Mouse (Mus musculus): ENCODE measurements around the gene Camk1d. TPM values are rescaled to one million over a fixed set of nuclear protein-coding genes. Genes with fewer than 3 reads are reported as not detected.

Gene Camk1d
- polyA plus RNA-seq, 1 experiment: 0.28 TPM

DNA sequence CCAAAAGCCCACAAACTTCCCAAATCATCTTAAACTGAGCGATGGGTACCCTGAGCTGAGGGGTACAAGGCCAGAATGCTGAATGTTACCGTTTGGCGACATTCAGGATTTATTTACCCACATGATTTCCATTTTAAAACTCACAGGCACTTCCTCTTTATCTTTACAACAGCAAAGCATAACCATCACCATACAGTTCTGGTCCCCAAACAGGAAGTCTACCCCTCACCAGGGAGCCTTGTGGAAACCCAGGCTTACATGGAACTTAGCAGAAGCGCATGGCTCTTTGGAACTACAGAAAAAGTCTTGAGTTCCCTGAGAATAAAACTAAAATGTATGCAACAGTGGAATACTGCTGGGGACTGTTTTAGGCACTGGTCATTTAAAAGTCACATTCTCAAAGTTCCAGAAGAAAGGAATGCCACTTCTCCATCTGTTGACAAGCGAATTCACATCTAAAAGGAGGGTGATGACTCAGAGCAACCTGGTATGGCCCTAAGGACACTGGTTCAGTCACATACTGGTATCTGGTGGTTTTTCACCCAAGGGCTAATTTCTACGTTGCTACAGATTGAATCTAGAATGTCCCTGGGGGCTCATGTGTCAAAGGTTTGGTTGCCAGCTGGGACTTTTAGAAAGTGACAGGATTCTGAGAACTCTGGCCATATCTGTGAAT, 121.7 kb downstream of the Camk1d start:
- no peaks in the 10 kb centered on the region for H3K36me3 ChIP-seq (replicated peaks; ENCODE audit: low read length)
- no peak for TF ChIP-seq FLI1 (IDR thresholded peaks at IDR 0.05; ENCODE audit: low read length)
- no peak for TF ChIP-seq GATA1 (IDR thresholded peaks at IDR 0.05; ENCODE audit: borderline replicate concordance, low read length)
- peaks cover 17% of the 10 kb centered on the region for H3K4me1 ChIP-seq
- peaks cover 5% of the 10 kb centered on the region for H3K27me3 ChIP-seq (replicated peaks)
- no peak overlapping the region for H3K4me3 ChIP-seq (replicated peaks)
- H3K9me3 ChIP-seq: no peaks in the 10 kb centered on the region

DNA sequence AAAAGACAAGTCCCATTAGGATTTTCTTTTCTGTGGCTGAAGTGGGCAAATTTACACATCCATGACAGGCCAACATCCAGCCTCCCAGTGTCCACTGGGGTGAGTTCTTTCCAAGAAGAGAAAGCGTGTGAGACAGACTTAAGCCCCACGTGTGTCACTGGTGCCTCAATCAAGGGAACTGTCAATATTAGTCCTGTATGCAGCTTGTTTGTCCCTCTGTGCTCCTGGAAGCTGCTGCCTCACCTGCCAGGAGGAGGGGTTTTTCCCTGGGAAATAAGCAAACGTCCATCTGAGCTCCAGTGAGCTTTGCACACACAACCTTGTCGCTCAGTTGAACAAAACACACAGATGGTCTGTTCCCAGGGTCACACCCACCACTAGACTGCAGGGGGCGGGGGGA, 124.2 kb downstream of the Camk1d start:
- H3K4me1 ChIP-seq: peaks cover 5% of the 10 kb centered on the region; the same call in 1 of the 2 replicates
- H3K9me3 ChIP-seq: no peaks in the 10 kb centered on the region
- H3K4me3 ChIP-seq (replicated peaks): no peak overlapping the region
- no peaks in the 10 kb centered on the region for H3K36me3 ChIP-seq (replicated peaks; ENCODE audit: low read length)
- H3K27me3 ChIP-seq (replicated peaks): peaks cover 5% of the 10 kb centered on the region
- TF ChIP-seq FLI1 (IDR thresholded peaks at IDR 0.05; ENCODE audit: low read length): no peak
- TF ChIP-seq GATA1 (IDR thresholded peaks at IDR 0.05; ENCODE audit: borderline replicate concordance, low read length): no peak

GRCm38 (mm10) chr2:5589163-5589562, 125.2 kb downstream of the Camk1d start:
- Histone ChIP-seq H3K36me3 (replicated peaks; ENCODE audit: low read length) (no peaks in the 10 kb centered on the region), H3K27me3 (replicated peaks) (peaks cover 5% of the 10 kb centered on the region), H3K9me3 (no peaks in the 10 kb centered on the region), H3K4me1 (peaks cover 5% of the 10 kb centered on the region; the same call in 1 of the 2 replicates), H3K4me3 (replicated peaks) (no peak overlapping the region)
- TF ChIP-seq GATA1 (IDR thresholded peaks at IDR 0.05; ENCODE audit: borderline replicate concordance, low read length): no peak
- no peak for TF ChIP-seq FLI1 (IDR thresholded peaks at IDR 0.05; ENCODE audit: low read length)

DNA sequence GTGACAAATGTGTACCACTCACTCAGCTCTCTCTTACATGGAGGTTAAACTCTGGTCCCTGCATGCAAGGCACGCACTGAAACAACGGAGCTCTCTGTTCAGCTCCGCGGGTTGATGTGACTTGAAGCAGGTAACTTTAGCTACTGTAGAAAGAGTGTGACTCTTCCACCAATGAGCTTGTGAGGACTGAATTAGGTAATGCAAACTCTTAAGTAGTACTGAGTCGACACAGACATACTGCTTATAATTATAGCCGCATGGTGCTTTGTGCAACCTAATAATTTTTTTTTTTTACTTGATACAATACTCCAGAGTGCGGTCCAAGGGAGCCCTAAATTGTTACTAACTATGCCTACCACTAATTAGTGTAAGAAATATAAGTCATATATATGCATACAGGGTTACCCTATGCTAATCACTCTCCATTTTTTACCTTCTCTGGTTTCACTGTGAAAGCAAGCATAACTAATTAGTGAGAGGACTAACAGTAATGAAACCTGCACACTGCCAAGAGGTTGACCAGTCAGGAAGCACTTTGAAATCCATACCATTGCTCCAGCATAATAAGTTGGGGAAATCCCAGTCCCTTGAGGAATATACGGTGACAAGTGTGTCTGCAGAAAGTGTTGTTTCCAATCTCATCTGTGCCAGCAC, 125.9 kb downstream of the Camk1d start:
- TF ChIP-seq FLI1 (IDR thresholded peaks at IDR 0.05; ENCODE audit: low read length) (no peak), GATA1 (IDR thresholded peaks at IDR 0.05; ENCODE audit: borderline replicate concordance, low read length) (no peak)
- Histone ChIP-seq H3K27me3 (replicated peaks) (peaks cover 5% of the 10 kb centered on the region), H3K4me3 (replicated peaks) (no peak overlapping the region), H3K4me1 (peaks cover 5% of the 10 kb centered on the region; the same call in 1 of the 2 replicates), H3K9me3 (no peaks in the 10 kb centered on the region), H3K36me3 (replicated peaks; ENCODE audit: low read length) (no peaks in the 10 kb centered on the region)

GRCm38 (mm10) chr2:5584318-5585027, 129.8 kb downstream of the Camk1d start:
- Histone ChIP-seq H3K9me3 (no peaks in the 10 kb centered on the region), H3K4me1 (no peaks in the 10 kb centered on the region), H3K27me3 (replicated peaks) (no peaks in the 10 kb centered on the region), H3K4me3 (replicated peaks) (no peak overlapping the region), H3K36me3 (replicated peaks; ENCODE audit: low read length) (no peaks in the 10 kb centered on the region)
- TF ChIP-seq FLI1 (IDR thresholded peaks at IDR 0.05; ENCODE audit: low read length) (no peak), GATA1 (IDR thresholded peaks at IDR 0.05; ENCODE audit: borderline replicate concordance, low read length) (no peak)

- no peak for TF ChIP-seq GATA1 (IDR thresholded peaks at IDR 0.05; ENCODE audit: borderline replicate concordance, low read length)
- Histone ChIP-seq H3K9me3 (no peaks in the 10 kb centered on the region), H3K27me3 (replicated peaks) (peaks cover 2% of the 10 kb centered on the region), H3K4me3 (replicated peaks) (no peak overlapping the region), H3K4me1 (no peaks in the 10 kb centered on the region), H3K36me3 (replicated peaks; ENCODE audit: low read length) (no peaks in the 10 kb centered on the region)
Measured at GRCm38 (mm10) chr2:5579391-5579790, 134.9 kb downstream of the Camk1d start.

DNA sequence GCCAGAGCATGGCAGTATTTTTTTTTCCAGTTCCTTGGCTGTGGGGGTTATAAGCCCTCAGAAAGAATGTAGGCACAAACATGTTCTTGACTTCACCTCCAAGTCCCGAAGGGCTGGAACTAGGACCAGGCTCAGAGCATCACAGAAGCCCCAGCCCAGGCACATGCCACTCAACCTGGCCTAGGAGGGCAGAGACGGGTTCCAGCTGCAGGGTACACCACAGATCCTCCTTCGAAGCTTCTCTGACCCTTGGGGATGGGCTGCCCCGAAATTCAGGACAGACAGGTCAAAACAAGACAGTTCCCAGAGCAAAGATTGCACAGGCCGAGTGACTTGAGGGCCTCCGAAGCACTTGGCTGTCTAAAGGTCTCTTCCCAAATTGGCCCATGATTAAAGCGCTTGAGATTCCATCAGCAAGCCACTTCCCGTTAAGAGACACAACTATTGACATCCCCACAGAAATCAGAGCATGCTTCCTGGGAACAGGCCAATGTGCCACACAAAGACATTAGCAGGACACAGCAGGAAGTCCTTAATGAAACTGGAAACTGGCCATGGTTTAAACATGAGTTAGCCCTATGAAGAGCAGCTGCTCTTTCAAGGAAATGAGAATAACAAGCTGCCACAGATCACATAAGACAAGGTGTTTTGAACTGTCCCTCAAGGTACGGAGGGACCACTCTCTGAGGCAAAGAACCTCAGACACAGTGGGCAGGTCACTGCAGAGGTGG, 136.8 kb downstream of the Camk1d start:
- TF ChIP-seq GATA1 (IDR thresholded peaks at IDR 0.05; ENCODE audit: borderline replicate concordance, low read length): no peak
- no peak for TF ChIP-seq FLI1 (IDR thresholded peaks at IDR 0.05; ENCODE audit: low read length)
- Histone ChIP-seq H3K27me3 (replicated peaks) (peaks cover 2% of the 10 kb centered on the region), H3K9me3 (no peaks in the 10 kb centered on the region), H3K4me1 (peaks cover 4% of the 10 kb centered on the region; the same call in 1 of the 2 replicates), H3K4me3 (replicated peaks) (no peak overlapping the region), H3K36me3 (replicated peaks; ENCODE audit: low read length) (no peaks in the 10 kb centered on the region)

DNA sequence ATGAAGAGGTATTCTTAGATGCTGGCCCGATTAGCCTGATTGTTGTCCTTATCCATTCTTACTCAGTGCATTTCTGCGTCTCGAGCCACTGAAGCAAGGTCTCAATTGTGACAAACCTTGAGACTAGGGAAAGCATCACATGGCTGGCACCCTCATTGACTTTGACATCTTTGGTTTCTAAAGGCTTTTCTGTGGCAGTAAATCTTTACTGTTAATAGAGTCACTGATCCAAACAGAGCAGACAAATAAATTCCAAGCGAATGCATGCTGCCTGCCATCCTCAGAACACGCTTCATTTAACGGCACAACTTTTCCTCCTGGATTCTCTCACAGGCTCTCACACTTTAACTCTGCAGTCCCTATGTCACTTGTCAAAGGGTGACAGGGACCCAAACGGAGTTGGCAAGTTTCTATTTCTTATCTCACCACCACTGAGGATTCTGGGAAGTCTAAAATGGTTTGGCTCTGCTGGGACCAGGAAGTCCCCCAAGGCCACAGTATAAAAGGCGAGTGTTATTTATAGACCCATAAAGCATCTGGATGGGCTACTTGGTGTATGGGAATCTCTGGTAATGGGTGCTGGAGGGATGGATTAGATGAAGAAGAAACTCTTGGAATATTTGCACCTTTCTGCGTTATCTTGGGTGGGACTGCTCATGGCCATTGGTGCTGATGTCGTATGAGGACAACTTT, 141.9 kb downstream of the Camk1d start:
- Histone ChIP-seq H3K27me3 (replicated peaks) (peaks cover 2% of the 10 kb centered on the region), H3K4me3 (replicated peaks) (no peak overlapping the region), H3K4me1 (peaks cover 17% of the 10 kb centered on the region), H3K9me3 (no peaks in the 10 kb centered on the region), H3K36me3 (replicated peaks; ENCODE audit: low read length) (no peaks in the 10 kb centered on the region)
- TF ChIP-seq FLI1 (IDR thresholded peaks at IDR 0.05; ENCODE audit: low read length): no peak
- TF ChIP-seq GATA1 (IDR thresholded peaks at IDR 0.05; ENCODE audit: borderline replicate concordance, low read length): no peak

DNA sequence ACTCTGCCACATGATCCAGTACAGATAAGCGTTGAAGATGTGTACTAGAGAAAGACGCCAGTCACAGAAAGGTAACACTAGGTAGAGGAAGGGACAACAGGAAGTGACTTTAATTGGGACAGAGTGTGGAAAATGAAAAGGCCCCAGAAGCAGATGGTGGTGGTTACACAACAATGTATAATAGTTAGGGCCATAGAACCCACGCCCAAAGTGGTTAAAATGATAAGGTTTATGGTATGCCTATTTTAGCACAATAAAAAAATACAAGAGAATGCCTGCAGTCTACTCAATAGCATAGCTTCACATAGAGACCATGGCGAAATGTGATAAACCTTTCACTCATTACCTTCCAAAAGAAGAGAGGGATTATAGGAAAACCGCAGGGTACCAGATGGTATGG, 147.7 kb downstream of the Camk1d start:
- Histone ChIP-seq H3K4me1 (peaks cover 9% of the 10 kb centered on the region), H3K4me3 (replicated peaks) (no peak overlapping the region), H3K9me3 (no peaks in the 10 kb centered on the region; the same call in 1 of the 2 replicates), H3K36me3 (replicated peaks; ENCODE audit: low read length) (no peaks in the 10 kb centered on the region), H3K27me3 (replicated peaks) (peaks cover 3% of the 10 kb centered on the region)
- TF ChIP-seq GATA1 (IDR thresholded peaks at IDR 0.05; ENCODE audit: borderline replicate concordance, low read length) (no peak), FLI1 (IDR thresholded peaks at IDR 0.05; ENCODE audit: low read length) (no peak)
